Mouse (Mus musculus): ENCODE measurements around the gene Susd6.

The Susd6 gene

DNA sequence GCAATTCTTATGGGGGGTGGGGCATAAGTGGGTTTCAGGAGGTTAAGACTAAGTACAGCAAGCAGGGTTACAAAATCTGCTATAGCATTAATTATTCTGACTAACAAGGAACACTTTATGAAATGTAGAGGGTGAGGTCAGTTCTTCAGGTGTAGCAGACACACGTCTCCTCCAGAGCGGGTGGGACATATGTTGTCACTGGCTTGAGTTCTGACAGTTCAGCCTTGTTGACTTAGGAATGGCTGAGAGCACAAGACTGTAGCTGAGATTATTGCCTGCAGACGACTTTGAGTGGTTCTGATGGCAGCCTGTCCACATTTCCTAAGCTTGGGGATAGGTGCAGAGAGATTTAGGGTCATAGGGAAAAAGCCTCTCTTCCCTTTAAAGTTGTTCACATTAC, 47.3 kb downstream of the Susd6 start:
- DNase-seq (ENCODE audit: low read depth, low spot score): no peak

GRCm38 (mm10) chr12:80838271-80838670, 48.0 kb downstream of the Susd6 start:
- DNase-seq (ENCODE audit: low read depth, low spot score): no peak

DNA sequence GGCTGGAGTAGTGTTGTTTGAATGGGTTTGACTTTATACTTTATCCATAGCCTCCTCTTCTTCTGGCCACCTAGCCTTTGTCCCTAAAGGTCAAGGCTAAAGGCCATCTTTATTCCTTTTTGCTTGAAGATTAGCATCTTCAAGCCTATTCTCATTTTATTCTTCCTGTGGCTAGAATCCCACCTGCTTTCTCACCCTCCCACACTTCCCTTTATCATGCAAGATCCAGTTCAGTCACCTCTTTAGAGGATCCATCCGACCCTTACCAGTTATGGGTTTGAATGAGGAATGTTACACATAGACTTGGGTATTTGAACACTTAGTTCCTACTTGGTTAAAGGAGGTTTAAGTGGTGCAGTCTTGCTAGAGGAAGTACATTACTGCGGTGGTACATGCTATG, 48.5 kb downstream of the Susd6 start:
- DNase-seq (ENCODE audit: low read depth, low spot score): no peak

GRCm38 (mm10) chr12:80839631-80840030, 49.3 kb downstream of the Susd6 start:
- DNase-seq (ENCODE audit: low read depth, low spot score): no peak

DNA sequence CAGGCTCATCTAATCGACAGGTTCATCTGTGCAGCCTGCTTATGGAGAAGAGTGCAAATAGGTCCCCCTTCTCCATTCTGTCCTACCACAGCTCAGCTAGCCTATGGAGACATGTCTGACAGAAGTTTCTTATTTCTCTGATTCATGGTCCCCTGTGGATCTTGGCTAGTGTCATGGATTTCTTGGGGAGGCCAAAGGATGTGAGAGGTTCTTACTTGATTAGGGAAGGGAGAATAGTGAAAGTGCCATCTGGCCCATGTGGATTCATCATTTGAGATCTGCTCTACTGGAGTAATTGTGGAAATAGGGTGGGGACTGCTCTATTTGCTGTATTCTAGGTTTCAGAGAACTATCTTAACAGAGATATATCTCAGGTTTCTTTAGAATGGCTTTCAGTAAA, 51.3 kb downstream of the Susd6 start:
- DNase-seq (ENCODE audit: low read depth, low spot score): no peak

DNA sequence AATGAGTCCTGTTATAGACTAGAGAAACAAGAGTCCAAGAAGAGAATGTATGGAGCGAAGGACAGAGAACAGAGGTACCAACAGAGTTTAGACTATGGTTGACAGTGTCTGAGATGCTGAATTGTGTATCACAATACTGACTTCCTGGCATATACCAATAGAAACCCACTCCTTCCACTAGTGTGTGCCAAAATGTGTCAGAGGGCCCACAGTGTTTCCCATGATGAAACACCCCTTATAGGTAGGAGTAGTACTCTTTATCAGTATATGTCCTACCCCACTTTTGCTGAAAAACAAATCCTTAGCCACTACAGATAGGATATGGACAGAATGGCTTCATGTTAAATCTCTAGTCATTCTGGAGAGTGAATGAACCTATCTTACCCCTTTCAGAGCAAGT, 52.3 kb downstream of the Susd6 start:
- DNase-seq (ENCODE audit: low read depth, low spot score): no peak

DNA sequence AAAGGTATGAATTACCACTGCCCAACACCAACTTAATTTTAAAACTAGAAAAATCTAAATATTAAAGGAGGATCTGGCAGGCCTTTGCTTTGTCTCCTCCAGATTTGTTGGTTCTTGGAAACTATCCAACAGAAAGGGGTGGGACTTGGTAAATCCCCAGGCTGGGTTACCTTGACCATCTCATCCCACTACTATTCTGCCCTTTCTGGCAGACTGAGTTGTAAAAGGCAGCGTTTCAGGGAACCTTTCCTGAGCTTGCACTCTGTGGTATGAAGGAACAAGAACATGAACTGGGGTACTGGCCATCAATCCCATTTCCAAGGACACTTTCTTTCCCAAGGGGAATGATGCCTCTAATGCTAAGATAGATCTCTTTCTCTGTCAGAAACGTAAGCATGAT, 52.9 kb downstream of the Susd6 start:
- DNase-seq (ENCODE audit: low read depth, low spot score): no peak

DNA sequence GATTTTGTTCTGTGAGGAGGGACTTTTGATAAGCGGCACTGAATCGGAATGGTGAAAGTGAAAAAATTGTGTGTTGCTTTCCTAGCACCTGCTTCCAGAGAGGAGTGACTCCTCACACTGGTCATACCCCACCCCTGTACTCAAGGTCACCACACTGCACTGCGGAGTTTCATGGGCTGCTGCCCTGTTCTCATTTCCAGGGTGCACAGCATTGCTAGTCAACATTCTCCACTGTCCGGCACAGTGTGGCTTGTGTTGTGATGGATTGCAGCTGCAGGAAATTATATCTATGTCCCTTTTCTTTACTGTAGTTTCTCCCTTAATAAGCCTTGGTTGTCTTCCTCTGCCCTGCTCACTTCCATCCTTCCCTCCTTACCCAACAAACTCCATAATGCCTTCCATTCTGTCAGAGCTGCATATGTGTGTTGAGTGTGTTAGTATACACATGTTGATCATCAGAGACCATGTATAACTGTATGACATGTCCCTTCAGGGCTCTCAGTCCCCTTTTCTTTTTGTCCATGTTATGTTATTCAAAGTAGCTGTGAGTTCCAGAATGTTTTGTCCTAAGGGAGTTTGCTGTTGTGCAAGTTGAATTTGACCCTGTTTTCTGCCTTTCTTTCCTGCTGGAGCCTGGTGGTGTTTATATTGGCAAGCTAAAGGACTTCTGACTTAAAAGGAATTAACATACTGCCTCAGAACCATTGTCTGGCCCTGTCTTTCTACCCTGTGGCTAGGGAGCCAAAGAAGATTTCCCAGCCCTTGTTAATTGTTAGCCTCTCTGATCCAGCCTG, 53.5 kb downstream of the Susd6 start:
- peak; percentile 47 for DNase-seq (ENCODE audit: low read depth, low spot score)

GRCm38 (mm10) chr12:80845901-80846300, 55.6 kb downstream of the Susd6 start:
- DNase-seq (ENCODE audit: low read depth, low spot score): no peak

GRCm38 (mm10) chr12:80846861-80847268, 56.6 kb downstream of the Susd6 start:
- DNase-seq (ENCODE audit: low read depth, low spot score): no peak

GRCm38 (mm10) chr12:80852001-80852400, 61.7 kb downstream of the Susd6 start:
- no peak for DNase-seq (ENCODE audit: low read depth, low spot score)

- DNase-seq (ENCODE audit: low read depth, low spot score): peak; percentile 74
Measured at GRCm38 (mm10) chr12:80853737-80854136, 63.4 kb downstream of the Susd6 start.

- no peak for DNase-seq (ENCODE audit: low read depth, low spot score)
Measured at GRCm38 (mm10) chr12:80854671-80855070, 64.4 kb downstream of the Susd6 start.

DNA sequence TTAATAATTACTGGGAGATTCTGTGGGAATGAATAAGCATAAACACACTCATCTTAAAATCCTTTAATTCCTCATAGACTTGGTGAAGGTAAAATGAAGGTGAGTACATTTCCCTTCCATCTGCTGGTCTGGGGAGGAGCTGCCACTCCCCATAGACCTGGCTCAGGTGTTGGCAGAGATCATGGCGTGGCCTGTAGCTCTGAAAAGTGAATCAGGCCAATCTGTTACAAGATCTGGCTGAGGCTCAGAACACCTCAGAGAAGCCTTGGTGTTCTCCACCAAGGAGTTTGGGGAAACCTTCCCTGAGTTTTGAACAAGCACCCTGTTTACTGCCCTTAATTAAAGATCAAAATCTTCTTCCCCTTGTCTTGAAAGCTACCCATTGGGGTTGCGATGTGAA, 64.8 kb downstream of the Susd6 start:
- no peak for DNase-seq (ENCODE audit: low read depth, low spot score)

- DNase-seq (ENCODE audit: low read depth, low spot score): no peak
Measured at GRCm38 (mm10) chr12:80855581-80855980, 65.3 kb downstream of the Susd6 start.

DNA sequence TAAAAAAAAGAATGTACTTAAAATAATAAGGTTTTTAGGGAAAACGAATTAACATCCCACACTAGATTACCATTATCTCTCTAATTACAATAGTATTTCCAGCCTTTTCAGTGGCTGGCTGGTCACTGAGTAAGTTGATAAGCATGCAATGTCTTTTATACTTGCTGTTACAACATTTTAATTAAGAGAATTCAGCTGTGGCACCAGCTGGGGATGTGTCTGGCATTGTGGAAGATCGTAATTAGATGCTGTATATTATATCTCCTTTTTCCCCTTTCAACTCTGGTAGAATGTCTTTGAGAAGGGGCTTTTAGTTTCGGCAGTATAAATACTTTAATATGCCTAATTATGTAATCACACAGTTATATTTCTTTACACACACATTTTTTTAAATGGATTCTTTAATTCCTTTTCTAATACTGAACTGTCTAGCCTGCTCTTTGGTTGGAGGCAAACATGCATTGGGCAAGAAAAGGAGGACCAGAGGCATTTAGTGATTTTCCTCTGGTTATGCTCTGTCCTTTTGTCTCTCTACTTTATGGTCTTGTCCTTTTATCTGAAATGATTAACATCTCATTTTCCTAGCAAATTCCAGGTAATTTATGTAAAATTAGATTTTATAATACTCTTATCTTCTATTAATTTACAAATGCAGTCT, 67.5 kb downstream of the Susd6 start:
- no peak for DNase-seq (ENCODE audit: low read depth, low spot score)

GRCm38 (mm10) chr12:80858307-80858706, 68.0 kb downstream of the Susd6 start:
- DNase-seq (ENCODE audit: low read depth, low spot score): no peak

DNA sequence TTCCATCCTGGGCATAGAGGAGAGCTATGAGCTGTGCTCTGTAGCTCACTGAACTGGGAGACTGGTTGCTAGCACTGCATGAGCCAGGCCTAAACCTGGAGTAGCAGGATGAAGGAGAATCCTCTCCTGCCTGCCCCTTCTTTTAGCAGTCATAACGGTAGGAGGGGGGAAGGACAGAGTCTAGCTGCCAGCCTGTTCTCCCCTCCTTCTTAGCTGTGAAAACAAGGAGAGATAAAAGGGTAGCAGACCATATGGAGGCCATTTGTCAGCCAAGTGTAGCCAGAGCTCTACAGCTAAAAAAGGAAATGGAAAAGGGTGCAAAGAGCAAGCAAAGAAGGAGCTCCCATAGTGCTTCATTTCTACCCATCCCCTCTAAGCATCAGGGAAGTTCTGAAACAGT, 71.6 kb downstream of the Susd6 start:
- no peak for DNase-seq (ENCODE audit: low read depth, low spot score)

GRCm38 (mm10) chr12:80863370-80863769, 73.1 kb downstream of the Susd6 start:
- DNase-seq (ENCODE audit: low read depth, low spot score): no peak

GRCm38 (mm10) chr12:80865175-80865574, 74.9 kb downstream of the Susd6 start:
- DNase-seq (ENCODE audit: low read depth, low spot score): no peak

DNA sequence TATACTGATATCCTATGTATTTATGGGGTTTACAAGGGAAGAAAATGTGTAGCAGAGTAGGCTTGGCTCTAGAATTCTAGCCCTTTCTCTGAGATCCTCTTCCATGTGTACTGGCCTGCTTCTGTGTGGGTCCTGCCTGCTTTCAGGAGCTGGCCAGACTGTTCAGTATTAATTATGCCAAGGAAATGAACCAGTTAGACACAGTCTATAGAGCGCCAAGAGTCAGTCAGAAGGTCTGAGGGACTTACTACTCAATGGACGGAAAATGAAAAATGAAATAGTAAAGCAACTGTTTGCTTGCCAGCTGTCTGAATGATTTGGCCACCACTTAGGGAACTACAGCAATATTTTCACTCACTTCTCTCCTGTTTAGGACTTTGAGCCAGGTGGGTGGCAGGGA, 75.7 kb downstream of the Susd6 start:
- DNase-seq (ENCODE audit: low read depth, low spot score): no peak

- DNase-seq (ENCODE audit: low read depth, low spot score): no peak
Measured at GRCm38 (mm10) chr12:80867083-80867482, 76.8 kb downstream of the Susd6 start.

DNA sequence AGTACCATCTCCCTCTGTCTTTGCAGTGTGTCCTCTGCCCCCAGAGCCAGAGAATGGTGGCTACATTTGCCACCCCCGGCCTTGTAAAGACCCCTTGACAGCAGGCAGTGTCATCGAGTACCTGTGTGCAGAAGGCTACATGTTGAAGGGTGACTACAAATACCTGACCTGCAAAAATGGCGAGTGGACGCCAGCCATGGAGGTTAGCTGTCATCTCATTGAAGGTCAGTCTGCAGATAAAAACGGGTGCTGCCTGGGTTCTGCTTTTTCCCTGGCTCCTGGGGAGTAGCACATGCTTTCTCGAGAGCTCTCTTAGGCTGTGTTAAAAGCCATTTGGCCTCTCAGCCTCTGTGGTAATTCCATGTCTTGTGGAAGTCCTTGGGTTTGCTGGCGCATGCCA, 78.1 kb downstream of the Susd6 start:
- DNase-seq (ENCODE audit: low read depth, low spot score): no peak

All from 3T3-L1 (cell line).